Mouse (Mus musculus): ENCODE data around the gene Nup62.

DNA sequence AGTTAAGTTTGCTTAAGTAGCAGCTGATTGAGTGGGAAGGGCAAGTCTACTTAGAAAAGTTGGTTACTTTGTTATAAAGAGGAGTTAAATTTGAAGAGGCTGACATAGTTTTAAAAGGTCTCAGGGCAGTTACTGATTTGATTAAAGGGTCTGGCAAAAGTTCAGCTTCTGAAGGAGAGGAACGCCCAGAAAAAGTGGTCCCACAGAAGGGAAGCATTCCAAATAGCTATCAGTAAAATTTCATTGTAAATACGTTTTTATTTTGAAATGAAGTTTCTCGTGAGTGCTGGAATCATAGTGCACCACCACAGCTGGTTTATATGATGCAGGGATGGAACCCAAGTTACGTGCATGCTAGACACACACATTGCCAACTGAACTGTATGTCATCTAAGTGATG lies 16.9 kb downstream of the Nup62 start:
- TF ChIP-seq GATA1 (IDR thresholded peaks at IDR 0.05; ENCODE audit: borderline replicate concordance, low read length) (no peak), FLI1 (IDR thresholded peaks at IDR 0.05; ENCODE audit: low read length) (no peak)
